Mouse (Mus musculus): ENCODE measurements around the gene Mthfd2.

Mthfd2 gene

DNA sequence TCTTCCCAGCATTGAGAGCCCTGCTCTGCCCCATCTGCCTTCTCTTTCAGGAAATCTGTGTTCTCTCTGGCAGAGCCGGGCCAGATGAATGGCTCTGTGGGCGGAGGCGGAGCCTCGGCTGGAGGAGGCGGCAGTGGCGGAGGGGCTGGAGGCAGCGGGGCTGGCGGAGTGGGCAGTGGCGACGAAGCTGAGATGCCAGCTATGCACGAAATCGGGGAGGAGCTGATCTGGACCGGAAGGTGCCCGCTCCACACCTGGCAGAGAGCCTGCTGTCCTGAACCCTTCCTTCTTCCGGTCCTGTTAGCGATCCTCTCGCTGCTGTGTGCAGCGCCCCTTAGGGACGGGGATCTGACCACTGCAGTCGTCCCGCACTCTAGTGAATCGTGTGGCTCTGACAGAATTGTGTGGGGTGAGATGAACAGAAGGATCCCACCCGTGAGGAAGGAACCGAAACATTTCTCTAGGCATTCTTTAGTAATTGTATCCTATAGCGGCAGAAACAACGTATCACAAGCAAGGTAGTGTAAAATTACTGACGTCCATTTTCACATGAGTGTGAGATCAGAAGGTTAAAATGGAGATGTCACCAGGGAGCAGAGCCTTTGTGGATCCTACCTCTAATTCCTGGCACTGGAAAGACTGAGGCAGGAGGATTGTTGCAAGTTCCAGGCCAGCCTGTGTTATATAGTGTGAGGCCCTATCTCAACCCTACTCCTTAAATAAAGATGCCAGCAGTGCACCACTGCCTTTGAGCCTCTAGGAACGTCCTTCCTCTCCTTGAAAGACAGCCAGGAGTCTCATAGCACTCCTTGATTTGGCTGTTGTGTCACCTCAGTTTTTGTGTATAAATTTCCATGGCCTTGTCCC is 57.3 kb downstream of the Mthfd2 start:
- DNase-seq (ENCODE audit: low read depth, low spot score) = no peak

DNA sequence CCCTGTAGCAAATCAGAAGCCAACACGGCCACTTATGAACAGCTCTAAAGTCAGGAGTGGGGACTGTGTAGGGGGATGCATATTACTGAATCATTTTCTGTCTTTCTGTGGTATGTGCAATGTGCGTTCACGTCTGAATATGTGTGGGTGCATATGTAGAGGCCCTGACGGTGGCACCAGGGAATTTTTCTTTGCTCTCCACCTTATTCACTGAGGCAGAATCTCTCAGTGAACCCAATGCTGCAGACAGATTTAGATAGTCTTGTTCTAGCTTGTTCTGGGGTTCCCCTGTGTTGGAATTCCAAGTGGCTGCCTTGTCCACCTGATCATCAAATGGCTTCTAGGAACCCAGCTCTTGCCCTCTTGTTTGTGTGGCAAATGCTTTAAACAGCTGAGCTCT is 58.1 kb downstream of the Mthfd2 start:
- no peak for DNase-seq (ENCODE audit: low read depth, low spot score)

DNA sequence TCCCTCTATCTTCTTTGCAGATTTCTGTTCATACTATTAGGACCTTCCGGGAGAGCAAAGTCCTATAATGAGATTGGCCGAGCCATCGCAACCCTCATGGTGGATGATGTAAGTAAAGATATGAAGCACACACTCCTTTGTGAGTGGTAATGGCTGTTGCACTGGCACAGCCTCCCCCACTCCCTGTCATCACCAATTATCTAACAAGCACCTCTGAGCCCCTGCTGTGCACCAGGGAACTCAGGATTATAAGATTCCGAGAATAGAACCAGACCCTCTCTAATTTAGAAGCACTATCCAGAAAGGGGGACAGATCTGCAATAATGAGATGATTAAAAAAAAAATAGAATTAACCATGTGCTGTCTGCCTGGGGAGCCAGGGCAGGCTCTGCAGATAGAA is 60.1 kb downstream of the Mthfd2 start:
- DNase-seq (ENCODE audit: low read depth, low spot score) = no peak

- DNase-seq (ENCODE audit: low read depth, low spot score) = no peak
Measured at GRCm38 (mm10) chr6:83265253-83265652, 60.5 kb downstream of the Mthfd2 start.

DNA sequence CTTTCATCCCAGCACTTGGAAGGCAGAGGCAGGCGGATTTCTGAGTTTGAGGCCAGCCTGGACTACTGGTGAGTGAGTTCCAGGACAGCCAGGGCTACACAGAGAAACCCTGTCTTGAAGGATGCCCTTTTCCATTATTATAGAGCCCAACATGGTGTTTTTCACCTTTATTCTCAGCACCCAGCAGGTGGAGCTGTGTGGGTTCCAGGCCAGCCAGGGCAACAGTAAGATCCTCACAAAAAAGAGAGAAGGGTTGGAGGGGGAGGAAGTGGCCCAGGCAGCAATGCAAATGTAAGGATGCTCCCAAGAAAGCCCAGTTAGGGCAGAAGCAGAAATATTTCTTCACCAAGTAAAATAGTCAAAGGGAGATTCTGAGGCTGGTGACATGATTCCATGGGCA is 61.2 kb downstream of the Mthfd2 start:
- no peak for DNase-seq (ENCODE audit: low read depth, low spot score)
